Mouse (Mus musculus) heart, postnatal 0 days (tissue): ENCODE measurements at regions not wholly inside any gene's neighbourhood (a gene's known extent, or its start where the extent isn't known, plus 50 kb on each side); places are given as distances from the start of the nearest gene placed in this dataset.

Experiments used
- CTCF ChIP-seq: IDR thresholded peaks from 2 replicates; pipeline ENCODE4 v1.5.1; 2016; ENCODE audit warnings: antibody characterized with exemption, control low read depth, low read depth
- EP300 ChIP-seq: IDR thresholded peaks from 2 replicates; pipeline ENCODE4 v1.6.1; 2016; ENCODE audit warnings: antibody characterized with exemption, low read depth

DNA sequence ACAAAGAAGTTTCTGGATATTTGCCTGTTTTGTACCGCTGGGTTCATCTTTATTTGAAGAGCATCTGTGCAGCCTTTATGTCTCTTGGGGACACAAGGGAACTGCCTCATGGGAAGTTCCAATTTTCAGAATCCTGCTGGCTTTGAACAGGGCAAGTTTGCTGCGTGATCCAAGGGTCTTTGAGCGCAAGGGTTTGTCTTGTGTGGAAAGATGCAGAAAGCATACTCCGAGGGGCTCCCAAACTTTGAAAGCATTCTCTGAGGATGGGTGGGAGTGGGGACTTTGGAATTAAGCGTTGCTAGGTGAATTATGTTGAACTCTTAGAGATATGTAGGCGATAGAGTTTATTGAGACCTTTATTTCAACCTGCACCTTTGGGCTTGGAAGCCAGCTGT lies 279.9 kb upstream of the Robo1 start:
- TF ChIP-seq EP300, result no peak
- no peak for TF ChIP-seq CTCF
